Mouse (Mus musculus): ENCODE measurements at regions not wholly inside any gene's neighbourhood (a gene's known extent, or its start where the extent isn't known, plus 50 kb on each side); places are given as distances from the start of the nearest gene placed in this dataset.

DNA sequence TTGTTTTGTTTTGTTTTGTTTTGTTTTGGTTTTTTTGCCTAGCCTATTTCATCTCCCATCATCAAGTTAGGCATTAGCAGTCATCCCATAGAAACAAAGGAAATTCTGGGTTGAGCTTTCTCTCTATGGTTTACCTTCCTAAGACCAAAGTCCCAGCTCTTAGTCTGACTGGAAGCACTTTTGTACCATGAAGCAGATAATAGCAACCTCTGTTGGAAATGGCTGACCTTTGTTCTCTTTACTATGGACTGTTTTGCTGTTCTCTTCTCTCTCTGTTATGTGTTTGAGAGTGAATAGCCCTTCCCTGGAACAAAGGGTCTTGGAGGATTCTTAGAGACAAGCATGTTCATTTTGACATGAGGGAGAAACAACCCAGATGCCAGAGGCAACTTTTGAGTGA, 1681.7 kb upstream of the 5930422O12Rik start:
- no peak for DNase-seq (ENCODE audit: low spot score in 2 of 2)

DNA sequence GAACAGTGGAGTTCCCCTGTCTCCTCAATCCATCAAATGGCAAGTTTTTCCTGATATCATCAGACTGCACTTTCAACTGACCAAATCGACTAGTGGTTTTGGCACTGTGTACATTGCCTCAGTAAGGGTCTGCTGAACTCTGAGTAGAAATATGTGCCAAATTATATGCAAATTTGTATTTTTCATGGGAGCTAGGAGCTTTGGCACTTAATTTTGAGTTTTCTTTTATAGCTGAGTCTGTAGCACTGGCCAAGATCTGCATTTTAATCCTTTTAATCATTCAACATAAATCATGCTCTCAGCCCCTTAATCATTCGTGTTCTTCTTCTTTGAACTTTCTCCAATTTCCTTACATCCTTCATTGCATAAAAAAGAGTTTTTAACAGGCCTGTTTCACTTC, 1678.5 kb upstream of the 5930422O12Rik start:
- no peak for DNase-seq (ENCODE audit: low spot score in 2 of 2)

DNA sequence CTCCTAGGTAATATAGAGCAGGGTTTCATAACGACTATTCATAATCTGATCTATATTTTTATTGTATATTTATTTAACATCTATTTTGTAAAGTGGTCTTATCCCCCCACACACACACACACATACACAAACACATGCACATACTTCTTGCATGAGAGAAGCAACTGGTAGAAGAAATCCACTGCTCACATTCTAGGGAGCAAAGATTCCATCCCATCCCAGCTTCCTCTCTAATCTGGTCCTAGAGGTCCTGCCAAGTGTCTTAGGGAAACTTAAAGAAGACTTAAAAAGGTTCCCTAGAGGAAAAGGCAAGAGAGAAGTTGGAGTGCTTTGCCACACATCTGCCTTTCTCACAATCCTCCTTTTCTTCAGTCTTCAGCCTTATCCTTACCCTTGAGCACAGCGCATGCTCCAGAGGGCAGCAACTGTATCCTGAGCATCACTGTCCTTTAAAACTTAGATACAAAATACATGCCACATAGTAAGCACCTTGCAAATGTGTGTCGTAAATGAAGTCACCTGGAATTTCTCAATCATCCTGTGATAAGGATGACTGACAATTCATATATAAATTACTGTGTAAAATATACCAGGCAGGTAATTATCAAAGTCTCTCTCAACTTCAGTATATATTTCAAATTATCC, 1677.9 kb upstream of the 5930422O12Rik start:
- no peak for DNase-seq (ENCODE audit: low spot score in 2 of 2)

DNA sequence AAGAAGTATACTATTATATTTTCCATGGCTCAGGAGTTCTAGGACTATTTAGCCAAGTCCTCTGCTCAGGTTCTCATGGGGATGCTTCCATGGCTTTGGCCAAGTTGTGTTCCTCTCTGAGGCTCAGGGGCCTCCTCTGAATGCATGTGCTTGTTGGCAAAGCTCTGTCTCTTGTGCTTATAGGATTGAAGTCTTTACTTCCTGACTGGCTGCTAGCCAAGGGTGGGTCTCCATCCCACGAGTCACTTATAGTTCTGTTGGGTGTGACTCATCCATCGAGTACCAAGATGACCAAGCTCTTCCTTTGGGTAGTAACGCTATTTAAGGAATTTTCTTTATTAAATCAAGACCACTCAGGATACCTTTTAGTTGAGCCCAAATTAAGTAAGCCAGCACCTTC, 1672.8 kb upstream of the 5930422O12Rik start:
- DNase-seq (ENCODE audit: low spot score in 2 of 2): no peak

DNA sequence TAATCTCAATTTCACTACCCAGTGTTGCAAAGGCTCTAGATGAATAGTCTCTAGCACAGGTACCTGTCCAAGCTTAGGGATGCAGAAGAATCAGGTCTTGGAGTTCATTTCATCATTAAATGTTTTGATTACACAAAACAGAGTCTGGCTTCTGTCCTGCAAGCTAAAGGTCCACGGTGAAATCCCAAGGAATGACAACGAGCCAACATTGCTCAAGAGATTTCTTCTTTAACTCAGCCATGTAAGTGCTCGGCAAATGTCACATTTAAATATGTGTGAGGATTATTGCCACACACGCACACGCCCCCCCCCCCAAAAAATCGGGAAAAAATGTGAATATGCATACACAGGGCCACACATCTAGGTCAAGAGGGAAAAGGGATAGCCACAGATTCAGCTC, 1666.4 kb upstream of the 5930422O12Rik start:
- DNase-seq (ENCODE audit: low spot score in 2 of 2): no peak

Measured in spleen, postnatal 4 days (tissue).